Mouse (Mus musculus): ENCODE measurements around the gene 1110051M20Rik. TPM values are rescaled to one million over a fixed set of nuclear protein-coding genes. Genes with fewer than 3 reads are reported as not detected.

The 1110051M20Rik gene
- 8.6 TPM for polyA plus RNA-seq (2017; shearing (Covaris generic))

GRCm38 (mm10) chr2:91444286-91444892 lies at the start of gene 1110051M20Rik:
TSS of gene 1110051M20Rik (minus strand) at chr2:91444704.

GRCm38 (mm10) chr2:91457259-91457655 lies 12.8 kb upstream of the 1110051M20Rik start, which contains the start of gene Lrp4:
TSS of gene Lrp4 (plus strand) at chr2:91457511.

GRCm38 (mm10) chr2:91264711-91265681 lies 179.5 kb downstream of the 1110051M20Rik start, which contains the start of gene Arfgap2:
TSS of gene Arfgap2 (plus strand) at chr2:91264974.

GRCm38 (mm10) chr2:91255661-91256150 lies 188.8 kb downstream of the 1110051M20Rik start, which contains the start of gene Pacsin3:
TSS of gene Pacsin3 (plus strand) at chr2:91255954.

DNA sequence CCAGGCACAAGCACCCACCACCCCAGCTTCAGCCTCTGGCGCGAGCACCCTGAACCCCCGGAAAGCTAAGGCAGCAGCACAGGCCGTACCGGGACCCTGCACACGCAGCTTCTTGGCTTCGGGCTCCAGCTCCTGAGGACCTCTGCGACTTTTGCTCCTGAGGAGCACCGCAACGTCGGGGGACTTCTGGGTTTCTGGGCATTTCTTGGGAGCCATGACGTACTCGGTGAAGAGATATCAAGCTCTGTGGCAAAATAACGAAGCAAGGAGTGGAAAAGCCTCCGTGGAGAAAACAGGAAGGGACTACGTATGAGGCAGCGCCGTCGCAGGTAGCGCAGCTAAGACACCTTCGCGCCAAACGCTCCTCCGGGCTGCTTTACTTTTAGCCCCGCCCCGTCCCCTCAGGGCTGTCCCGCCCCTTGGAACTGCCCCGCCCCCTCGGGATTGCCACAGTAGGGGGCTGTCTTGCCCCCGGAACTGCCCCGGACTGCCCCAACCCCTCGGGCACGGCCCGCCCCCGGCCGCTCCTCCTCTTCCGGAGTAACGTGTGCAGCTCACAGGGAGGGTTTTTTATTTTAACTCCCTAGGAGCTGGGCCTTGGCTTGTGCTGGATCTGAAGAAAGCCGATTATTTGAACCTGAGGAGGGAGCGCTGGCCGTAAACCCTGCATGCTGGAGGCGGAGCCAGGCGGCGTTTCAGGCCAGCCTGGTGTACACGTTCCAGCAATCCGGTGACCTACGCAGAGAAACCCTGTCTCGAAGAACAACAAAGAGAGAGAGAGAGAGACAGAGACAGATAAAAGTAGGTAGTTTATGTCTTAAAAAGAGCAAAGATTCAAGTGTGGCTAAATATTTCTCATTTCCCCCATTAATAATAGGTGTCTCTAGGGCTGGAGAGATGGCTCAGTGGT lies 207.6 kb downstream of the 1110051M20Rik start, which contains the start of gene Ddb2:
Gene Ddb2, minus strand, starts transcription at position 382 of the 910 bp plus-strand sequence.

Other genes with a start within 250 kb of the 1110051M20Rik start
- gene Nr1h3, start 241.9 kb downstream of the 1110051M20Rik start, polyA plus RNA-seq (2017; shearing (Covaris generic)) = 1.5 TPM
- 5.4 TPM for gene Acp2, start 241.8 kb downstream of the 1110051M20Rik start, polyA plus RNA-seq (2017; shearing (Covaris generic))
- gene Ddb2, start 207.7 kb downstream of the 1110051M20Rik start, polyA plus RNA-seq (2017; shearing (Covaris generic)) = 124 TPM
- gene Pacsin3, start 188.8 kb downstream of the 1110051M20Rik start, polyA plus RNA-seq (2017; shearing (Covaris generic)) = 0.62 TPM
- 112 TPM for gene Arfgap2, start 179.7 kb downstream of the 1110051M20Rik start, polyA plus RNA-seq (2017; shearing (Covaris generic))
- gene Lrp4, start 12.8 kb upstream of the 1110051M20Rik start, polyA plus RNA-seq (2017; shearing (Covaris generic)) = not detected
- gene Ckap5, start 82.1 kb upstream of the 1110051M20Rik start, polyA plus RNA-seq (2017; shearing (Covaris generic)) = 29.7 TPM
- not detected for gene F2, start 191.7 kb upstream of the 1110051M20Rik start, polyA plus RNA-seq (2017; shearing (Covaris generic))
- 26.9 TPM for gene Zfp408, start 205.1 kb upstream of the 1110051M20Rik start, polyA plus RNA-seq (2017; shearing (Covaris generic))
- gene Arhgap1, start 205.2 kb upstream of the 1110051M20Rik start, polyA plus RNA-seq (2017; shearing (Covaris generic)) = 237 TPM